Mouse (Mus musculus): ENCODE measurements around the gene Vsig2.

DNA sequence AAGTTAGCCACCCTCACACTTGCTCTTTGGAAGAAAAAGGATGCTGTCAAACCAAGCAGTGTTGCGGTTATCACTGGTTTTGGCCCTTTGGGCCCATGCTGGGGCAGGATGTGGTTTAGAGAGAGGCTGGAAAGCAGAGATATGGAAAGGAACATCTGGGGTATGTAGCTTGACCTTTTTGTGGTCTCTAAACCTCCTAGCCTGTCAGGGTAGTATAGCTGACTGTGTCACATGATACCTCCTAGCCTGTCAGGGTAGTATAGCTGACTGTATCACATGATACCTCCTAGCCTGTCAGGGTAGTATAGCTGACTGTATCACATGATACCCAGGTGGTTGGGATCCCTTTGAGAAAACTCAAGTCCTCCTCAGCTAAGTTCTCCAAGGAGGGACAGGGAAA lies 15.2 kb downstream of the Vsig2 start:
- TF ChIP-seq CTCF (IDR thresholded peaks at IDR 0.05; ENCODE audit: extremely low read depth, insufficient read depth, insufficient read length, insufficient replicate concordance) (no peak), POLR2A (IDR thresholded peaks at IDR 0.05; ENCODE audit: low read depth, low read length) (no peak)

All from spleen, adult 2 months (tissue).